Mouse (Mus musculus): Measurements from ENCODE around the gene Crk. TPM values are rescaled to one million over a fixed set of nuclear protein-coding genes. Genes with fewer than 3 reads are reported as not detected.

Crk gene
- total and polyA plus RNA-seq, 3 experiments: 37.8 to 44.6 (median 39.9) TPM

DNA sequence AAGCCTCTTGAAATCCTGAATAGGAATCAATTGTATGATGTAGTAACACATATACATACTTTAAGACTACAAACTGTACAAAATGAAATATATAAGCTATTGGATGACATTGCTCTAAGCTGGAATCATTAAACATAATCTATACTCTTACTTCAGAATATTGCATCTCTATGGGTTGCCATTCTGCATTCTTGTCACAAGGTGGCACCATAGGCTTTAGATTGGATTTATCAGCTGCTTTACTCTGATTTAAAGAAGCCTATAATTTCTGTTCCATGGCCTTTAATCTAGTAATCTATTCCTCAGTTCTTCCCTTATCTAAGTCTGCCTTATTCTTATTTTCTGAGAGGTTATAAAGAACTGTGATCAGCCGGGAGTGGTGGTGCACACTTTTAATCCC lies 34.9 kb downstream of the Crk start (continued):
- TF ChIP-seq JUN (IDR thresholded peaks at IDR 0.05; ENCODE audit: insufficient read depth, low read depth, low read length) (peak; percentile 22; the same call in 1 of the 2 replicates), MYC (IDR thresholded peaks at IDR 0.05; ENCODE audit: low read depth, low read length) (peak; percentile 78; the same call in 1 of the 2 replicates), RCOR1 (conservative IDR thresholded peaks at IDR 0.05; ENCODE audit: low read depth, low read length) (0 out of 2 replicates have a peak, but pooled peaks have one; percentile 46), MAZ (IDR thresholded peaks at IDR 0.05; ENCODE audit: low read depth, low read length) (0 out of 2 replicates have a peak, but pooled peaks have one; percentile 56), CHD1 (IDR thresholded peaks at IDR 0.05; ENCODE audit: low read depth, low read length) (no peak), EP300 (IDR thresholded peaks at IDR 0.05; ENCODE audit: low read length) (0 out of 2 replicates have a peak, but pooled peaks have one; percentile 14)

DNA sequence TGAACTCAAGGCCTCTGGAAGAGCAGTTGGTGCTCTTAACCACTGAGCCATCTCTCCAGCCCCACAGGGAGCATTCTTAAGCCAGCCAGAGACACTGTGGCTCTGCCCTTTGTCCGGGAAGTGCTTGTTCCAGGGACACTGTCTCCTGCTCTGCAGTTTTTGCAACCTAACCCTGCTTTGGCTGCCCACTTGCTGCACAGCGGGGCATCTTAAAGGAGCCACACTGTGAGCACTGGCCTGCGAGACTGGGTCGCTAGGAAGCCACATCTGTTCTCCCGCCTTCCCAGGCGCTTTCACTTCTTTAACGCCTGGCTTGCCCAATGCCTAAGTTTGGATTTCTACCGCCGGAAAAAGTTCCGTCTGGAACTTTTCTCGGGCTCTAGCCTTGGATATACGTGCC lies 36.5 kb downstream of the Crk start:
- Histone ChIP-seq H3K4me1 (ENCODE audit: control insufficient read depth in 1 of 2, insufficient read depth in 2 of 2) (no peaks in the 10 kb centered on the region), H3K79me2 (replicated peaks; ENCODE audit: control insufficient read depth, extremely low read depth, insufficient read depth, poor library complexity, severe bottlenecking) (no peaks in the 10 kb centered on the region), H3K4me2 (ENCODE audit: insufficient read depth, low read depth, poor library complexity, severe bottlenecking) (no peak overlapping the region), H3K9me3 (replicated peaks; ENCODE audit: low read length) (peaks cover 6% of the 10 kb centered on the region), H3K27ac (ENCODE audit: insufficient read depth, low read depth) (no peak overlapping the region), H3K9ac (ENCODE audit: insufficient read depth, low read depth) (no peak overlapping the region), H3K27me3 (replicated peaks) (no peaks in the 10 kb centered on the region), H3K4me3 (replicated peaks in 1 of 3; ENCODE audit: low read depth in 2 of 3, low read length in 2 of 3, poor library complexity in 1 of 3) (no peak overlapping the region), H3K36me3 (replicated peaks in 1 of 2; ENCODE audit: control insufficient read depth in 1 of 2, insufficient read depth in 1 of 2, low read length in 1 of 2) (no peaks in the 10 kb centered on the region)
- dilution Hi-C loops (cut with MboI; ENCODE audit: extremely low pct_ligation_motif_present, extremely low pct_unique_long_range_greater_than_20kb, low sequenced_read_pairs): no loop called here
- TF ChIP-seq SIN3A (IDR thresholded peaks at IDR 0.05; ENCODE audit: low read length): no peak
- TF ChIP-seq MAFK (IDR thresholded peaks at IDR 0.05; ENCODE audit: insufficient replicate concordance, low read length): no peak
- TF ChIP-seq POLR2AphosphoS2 (IDR thresholded peaks at IDR 0.05; ENCODE audit: low read depth, low read length): no peak
- TF ChIP-seq BHLHE40 (IDR thresholded peaks at IDR 0.05; ENCODE audit: low read depth, low read length): no peak
- no peak for TF ChIP-seq KAT2A (IDR thresholded peaks at IDR 0.05; ENCODE audit: insufficient replicate concordance, low read length)
- TF ChIP-seq ZMIZ1 (IDR thresholded peaks at IDR 0.05; ENCODE audit: low read depth, low read length): no peak
- TF ChIP-seq UBTF (IDR thresholded peaks at IDR 0.05; ENCODE audit: low read depth, low read length): no peak
- no peak for TF ChIP-seq CTCF (conservative IDR thresholded peaks at IDR 0.05 in 1 of 2, IDR thresholded peaks at IDR 0.05 in 1 of 2; ENCODE audit: low read depth in 2 of 2, low read length in 2 of 2)
- TF ChIP-seq TCF12 (IDR thresholded peaks at IDR 0.05; ENCODE audit: low read depth, low read length): no peak
- no peak for TF ChIP-seq MAX (IDR thresholded peaks at IDR 0.05; ENCODE audit: low read length)
- no peak for TF ChIP-seq PAX5 (IDR thresholded peaks at IDR 0.05; ENCODE audit: low read length)
- in situ Hi-C loops (cut with MboI; ENCODE audit: low pct_ligation_motif_present, low pct_unique_long_range_greater_than_20kb, low sequenced_read_pairs): loop anchor here (10.0 kb wide), 2 partner anchors 189 to 249 kb away; no protein-coding TSS in a partner anchor
- no peak for DNase-seq (ENCODE audit: extremely low read depth)

DNA sequence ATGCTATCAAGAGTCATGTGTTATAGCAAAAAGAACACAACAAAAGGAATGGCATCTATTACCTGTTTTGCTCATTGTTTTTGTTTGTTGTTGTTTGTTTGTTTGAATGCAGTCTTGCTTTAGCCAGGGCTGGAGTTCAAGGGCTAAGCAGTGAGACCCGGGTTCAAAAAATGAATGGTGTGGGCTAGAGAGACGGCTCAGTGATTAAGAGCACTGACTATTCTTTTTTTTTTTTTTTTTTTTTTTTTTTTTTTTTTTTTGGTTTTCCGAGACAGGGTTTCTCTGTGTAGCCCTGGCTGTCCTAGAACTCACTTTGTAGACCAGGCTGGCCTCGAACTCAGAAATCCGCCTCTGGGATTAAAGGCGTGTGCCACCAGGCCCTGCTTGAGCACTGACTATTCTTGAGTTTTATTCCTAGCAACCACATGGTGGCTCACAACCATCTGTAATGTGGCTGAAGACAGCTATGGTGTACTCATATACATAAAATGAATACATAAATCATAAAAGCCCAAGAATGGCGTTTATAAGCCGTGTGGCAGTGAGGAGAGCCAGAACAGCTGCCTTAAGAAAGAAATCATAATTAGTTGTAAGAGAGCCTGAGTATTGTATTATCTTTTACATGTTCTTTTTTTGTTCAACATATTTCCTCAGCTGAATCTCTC lies 37.7 kb downstream of the Crk start:
- no peak overlapping the region for H3K4me2 ChIP-seq (ENCODE audit: insufficient read depth, low read depth, poor library complexity, severe bottlenecking)
- dilution Hi-C loops (cut with MboI; ENCODE audit: extremely low pct_ligation_motif_present, extremely low pct_unique_long_range_greater_than_20kb, low sequenced_read_pairs): no loop called here
- no peak overlapping the region for H3K9ac ChIP-seq (ENCODE audit: insufficient read depth, low read depth)
- H3K4me1 ChIP-seq (ENCODE audit: control insufficient read depth in 1 of 2, insufficient read depth in 2 of 2): no peaks in the 10 kb centered on the region
- H3K9me3 ChIP-seq (replicated peaks; ENCODE audit: low read length): peaks cover 14% of the 10 kb centered on the region
- H3K27me3 ChIP-seq (replicated peaks): no peaks in the 10 kb centered on the region
- H3K79me2 ChIP-seq (replicated peaks; ENCODE audit: control insufficient read depth, extremely low read depth, insufficient read depth, poor library complexity, severe bottlenecking): no peaks in the 10 kb centered on the region
- no peak overlapping the region for H3K4me3 ChIP-seq (replicated peaks in 1 of 3; ENCODE audit: low read depth in 2 of 3, low read length in 2 of 3, poor library complexity in 1 of 3)
- DNase-seq (ENCODE audit: extremely low read depth): no peak
- in situ Hi-C loops (cut with MboI; ENCODE audit: low pct_ligation_motif_present, low pct_unique_long_range_greater_than_20kb, low sequenced_read_pairs): loop anchor here (10.0 kb wide), 2 partner anchors 188 to 248 kb away; no protein-coding TSS in a partner anchor
- no peak overlapping the region for H3K27ac ChIP-seq (ENCODE audit: insufficient read depth, low read depth)
- no peak for TF ChIP-seq RCOR1 (conservative IDR thresholded peaks at IDR 0.05; ENCODE audit: low read depth, low read length)
- TF ChIP-seq ZMIZ1 (IDR thresholded peaks at IDR 0.05; ENCODE audit: low read depth, low read length): no peak
- no peak for TF ChIP-seq MAFK (IDR thresholded peaks at IDR 0.05; ENCODE audit: insufficient replicate concordance, low read length)
- no peak for TF ChIP-seq CHD2 (IDR thresholded peaks at IDR 0.05; ENCODE audit: low read length)
- TF ChIP-seq MAZ (IDR thresholded peaks at IDR 0.05; ENCODE audit: low read depth, low read length): no peak
- no peak for TF ChIP-seq USF2 (conservative IDR thresholded peaks at IDR 0.05; ENCODE audit: low read depth, low read length)
- no peak for TF ChIP-seq EP300 (IDR thresholded peaks at IDR 0.05; ENCODE audit: low read length)
- no peak for TF ChIP-seq ETS1 (conservative IDR thresholded peaks at IDR 0.05; ENCODE audit: low read depth, low read length)
- TF ChIP-seq USF1 (IDR thresholded peaks at IDR 0.05; ENCODE audit: low read depth, low read length): no peak
- TF ChIP-seq ZNF384 (IDR thresholded peaks at IDR 0.05; ENCODE audit: low read depth, low read length): peak; percentile 59
- no peak for TF ChIP-seq MAX (IDR thresholded peaks at IDR 0.05; ENCODE audit: low read length)
- no peak for TF ChIP-seq CHD1 (IDR thresholded peaks at IDR 0.05; ENCODE audit: low read depth, low read length)
- peak; percentile 41 for TF ChIP-seq SMC3 (IDR thresholded peaks at IDR 0.05; ENCODE audit: low read depth, low read length)
- TF ChIP-seq BHLHE40 (IDR thresholded peaks at IDR 0.05; ENCODE audit: low read depth, low read length): no peak
- TF ChIP-seq CTCF (conservative IDR thresholded peaks at IDR 0.05 in 1 of 2, IDR thresholded peaks at IDR 0.05 in 1 of 2; ENCODE audit: low read depth in 2 of 2, low read length in 2 of 2): peak in 1 of 2 experiments; percentile 59; a peak in 2 of 4 replicates
- TF ChIP-seq POLR2A (IDR thresholded peaks at IDR 0.05; ENCODE audit: low read depth, low read length): no peak
- peak; percentile 55 for TF ChIP-seq RAD21 (IDR thresholded peaks at IDR 0.05; ENCODE audit: low read depth, low read length)
- no peak for TF ChIP-seq MXI1 (IDR thresholded peaks at IDR 0.05; ENCODE audit: low read depth, low read length)
- no peak for TF ChIP-seq SIN3A (IDR thresholded peaks at IDR 0.05; ENCODE audit: low read length)
- no peaks in the 10 kb centered on the region for H3K36me3 ChIP-seq (replicated peaks in 1 of 2; ENCODE audit: control insufficient read depth in 1 of 2, insufficient read depth in 1 of 2, low read length in 1 of 2)

Measured in CH12.LX (cell line).